Mouse (Mus musculus): ENCODE results near the gene Uckl1. TPM values are rescaled to one million over a fixed set of nuclear protein-coding genes. Genes with fewer than 3 reads are reported as not detected.

Uckl1 gene
- polyA plus RNA-seq, 1 experiment from 2014 or later = 82.5 TPM

DNA sequence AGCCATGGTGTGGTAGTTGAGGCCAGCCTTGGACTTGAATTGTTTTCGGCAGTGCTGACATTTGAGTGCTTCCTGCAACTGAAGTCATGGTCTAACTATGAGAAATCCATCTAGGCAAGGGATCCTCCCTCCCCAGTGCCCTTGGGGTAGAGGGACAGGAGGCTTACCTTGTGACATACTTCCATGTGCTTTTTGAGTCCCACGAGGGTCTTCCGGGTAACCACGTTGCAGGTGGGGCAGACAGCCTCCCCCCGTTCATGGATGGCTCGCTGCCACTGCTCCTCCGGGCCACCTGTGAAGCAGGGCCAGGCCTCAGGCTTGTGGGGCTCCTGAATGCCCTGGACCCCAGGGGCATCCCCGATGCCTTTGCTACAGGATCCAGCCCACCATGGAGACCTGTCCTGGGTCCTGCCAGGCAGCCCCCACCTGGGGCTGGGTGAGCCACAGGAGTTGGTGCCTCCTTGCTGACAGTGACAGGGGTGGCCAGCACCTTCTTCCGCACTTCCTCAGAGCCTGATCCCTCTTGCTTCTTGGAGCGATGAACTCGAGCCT is 3.6 kb upstream of the Uckl1 start:
- Histone ChIP-seq H3K9me3 (no peaks in the 10 kb centered on the region), H3K4me2 (replicated peaks) (no peak overlapping the region), H3K4me1 (replicated peaks) (peaks cover 27% of the 10 kb centered on the region), H3K4me3 (replicated peaks) (no peak overlapping the region), H3K9ac (replicated peaks) (no peak overlapping the region; the same call in 1 of the 2 replicates), H3K27ac (no peak overlapping the region), H3K36me3 (peaks cover 75% of the 10 kb centered on the region), H3K27me3 (no peaks in the 10 kb centered on the region)
- WGBS = 90% methylated on average over 11 of the region's 11 CpGs
- ATAC-seq = no peak

DNA sequence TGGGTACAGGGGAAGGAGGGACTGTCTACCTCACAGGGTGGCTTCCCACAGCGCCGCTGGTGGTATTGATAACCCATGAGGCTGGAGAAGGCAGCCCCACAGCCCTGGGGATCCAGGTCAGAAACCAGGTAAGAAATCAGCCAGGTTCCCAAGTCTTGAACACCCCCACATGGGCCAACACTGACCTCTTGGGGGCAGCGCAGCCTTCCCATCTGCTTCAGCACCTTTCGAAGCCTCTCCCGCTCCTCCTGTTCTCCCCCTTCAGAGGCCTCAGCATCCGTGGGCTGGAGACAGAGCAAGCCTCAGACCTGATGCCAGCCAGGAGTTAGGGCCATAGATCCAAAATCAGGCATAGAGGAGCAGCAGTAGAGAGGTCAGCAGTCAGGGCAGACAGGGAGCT is 3.1 kb upstream of the Uckl1 start:
- no peak for ATAC-seq
- Histone ChIP-seq H3K36me3 (peaks cover 79% of the 10 kb centered on the region), H3K9ac (replicated peaks) (no peak overlapping the region), H3K27me3 (no peaks in the 10 kb centered on the region), H3K4me1 (replicated peaks) (peaks cover 22% of the 10 kb centered on the region), H3K4me3 (replicated peaks) (no peak overlapping the region), H3K4me2 (replicated peaks) (no peak overlapping the region), H3K9me3 (no peaks in the 10 kb centered on the region), H3K27ac (no peak overlapping the region)
- 78% methylated on average over 6 of the region's 6 CpGs for WGBS

- no peak overlapping the region for H3K9ac ChIP-seq (replicated peaks)
- no peaks in the 10 kb centered on the region for H3K9me3 ChIP-seq
- no peak overlapping the region for H3K27ac ChIP-seq
- H3K4me3 ChIP-seq (replicated peaks) = no peak overlapping the region
- ATAC-seq = no peak
- H3K36me3 ChIP-seq = peaks cover 81% of the 10 kb centered on the region
- WGBS = 96% methylated on average over 3 of the region's 3 CpGs
- no peaks in the 10 kb centered on the region for H3K27me3 ChIP-seq
- no peak overlapping the region for H3K4me2 ChIP-seq (replicated peaks)
- peaks cover 23% of the 10 kb centered on the region for H3K4me1 ChIP-seq (replicated peaks)
Observed at GRCm38 (mm10) chr2:181586124-181586523, 1.4 kb upstream of the Uckl1 start.

DNA sequence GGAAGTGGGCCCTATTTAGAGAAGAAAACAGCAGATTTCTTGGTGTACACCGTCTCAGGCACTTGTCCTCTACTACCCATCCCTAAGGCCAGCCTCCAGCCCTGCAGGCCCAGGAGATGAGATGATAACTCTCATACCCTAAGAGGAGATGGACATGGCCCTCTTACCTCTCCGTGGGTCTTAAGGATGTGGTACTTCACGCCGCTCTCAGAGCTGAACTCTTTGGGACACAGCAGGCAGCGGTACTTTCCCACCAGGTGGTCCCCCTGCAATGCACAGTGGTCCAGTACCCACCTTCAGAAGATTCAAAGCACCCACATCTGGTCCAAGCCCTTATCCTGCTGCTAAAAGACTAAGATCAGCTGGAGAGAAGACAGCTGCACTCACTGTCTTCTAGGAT is 814 bp upstream of the Uckl1 start:
- H3K9me3 ChIP-seq = no peaks in the 10 kb centered on the region
- H3K4me1 ChIP-seq (replicated peaks) = peaks cover 23% of the 10 kb centered on the region
- no peak overlapping the region for H3K9ac ChIP-seq (replicated peaks)
- H3K4me2 ChIP-seq (replicated peaks) = no peak overlapping the region
- no peak for ATAC-seq
- WGBS = 91% methylated on average over 5 of the region's 5 CpGs
- no peak overlapping the region for H3K27ac ChIP-seq
- H3K36me3 ChIP-seq = peaks cover 77% of the 10 kb centered on the region
- no peaks in the 10 kb centered on the region for H3K27me3 ChIP-seq
- H3K4me3 ChIP-seq (replicated peaks) = no peak overlapping the region

DNA sequence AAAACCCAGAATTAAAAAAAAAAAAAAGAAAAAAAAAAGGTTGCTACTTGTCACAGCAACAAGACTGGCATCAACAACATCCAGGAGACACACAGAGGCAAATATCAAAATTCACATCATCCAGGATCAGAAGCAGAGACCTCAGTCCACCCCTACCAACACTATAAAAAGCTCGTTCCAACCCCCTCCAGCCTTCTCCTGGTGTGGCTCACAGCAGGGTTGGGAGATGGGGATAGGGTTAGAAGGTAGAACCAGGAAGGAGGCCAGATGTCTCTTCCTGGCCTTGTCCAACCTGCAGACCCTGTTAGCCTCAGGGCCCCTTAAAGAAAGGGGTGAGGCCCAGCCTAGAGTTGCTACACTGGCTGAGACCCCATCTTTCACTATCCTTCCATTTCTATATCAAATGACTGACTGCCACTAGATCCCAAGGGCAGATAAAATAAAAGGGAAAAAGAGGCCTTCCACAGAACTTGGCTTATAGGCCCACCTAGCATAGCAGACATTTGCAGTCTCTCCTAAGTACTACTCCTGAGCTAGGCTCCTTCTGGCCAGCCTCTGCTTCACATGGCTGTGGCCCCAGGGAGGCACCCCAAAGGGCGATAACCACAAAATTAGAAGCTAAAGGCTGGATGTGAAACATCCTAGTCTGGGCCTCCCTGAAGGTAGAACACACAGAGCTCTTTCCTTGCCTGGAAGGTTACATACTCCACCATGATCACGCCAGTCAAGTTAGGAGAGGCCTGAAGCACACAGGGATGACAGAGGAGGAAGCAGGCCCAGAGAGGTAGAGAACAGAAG is 1.0 kb downstream of the Uckl1 start:
- 87% methylated on average over 3 of the region's 3 CpGs for WGBS
- peaks cover 59% of the 10 kb centered on the region for H3K36me3 ChIP-seq

DNA sequence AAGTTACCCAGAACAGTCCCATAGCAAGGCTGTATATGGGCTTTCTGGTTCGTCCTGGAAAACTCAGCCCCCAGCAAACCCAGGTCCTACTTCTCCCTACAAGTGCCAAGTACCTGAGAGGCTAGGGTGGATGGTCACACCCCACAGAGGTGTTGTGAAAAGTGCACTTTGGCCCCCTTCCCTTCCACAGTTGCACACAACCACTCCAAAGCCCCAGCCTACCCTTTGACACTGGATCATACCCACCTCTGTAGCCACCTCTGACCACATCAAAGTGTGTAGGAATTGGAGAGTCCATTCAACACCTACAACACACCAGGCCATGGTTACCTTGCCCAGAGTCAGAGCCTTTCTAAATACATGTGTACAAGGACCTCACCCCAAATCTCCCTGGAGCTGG is 1.8 kb downstream of the Uckl1 start:
- H3K4me3 ChIP-seq (replicated peaks) = no peak overlapping the region
- H3K4me2 ChIP-seq (replicated peaks) = no peak overlapping the region
- no peaks in the 10 kb centered on the region for H3K9me3 ChIP-seq
- peaks cover 40% of the 10 kb centered on the region for H3K4me1 ChIP-seq (replicated peaks)
- peaks cover 51% of the 10 kb centered on the region for H3K36me3 ChIP-seq
- no peak overlapping the region for H3K27ac ChIP-seq
- WGBS = 100% methylated on average over 1 of the region's 1 CpGs
- no peak for ATAC-seq
- H3K9ac ChIP-seq (replicated peaks) = no peak overlapping the region
- no peaks in the 10 kb centered on the region for H3K27me3 ChIP-seq

More for the DNA sequence above, 1.0 kb downstream of the Uckl1 start:
- Histone ChIP-seq H3K4me1 (replicated peaks) (peaks cover 33% of the 10 kb centered on the region), H3K27ac (no peak overlapping the region), H3K9me3 (no peaks in the 10 kb centered on the region), H3K4me3 (replicated peaks) (no peak overlapping the region), H3K9ac (replicated peaks) (no peak overlapping the region), H3K27me3 (no peaks in the 10 kb centered on the region), H3K4me2 (replicated peaks) (no peak overlapping the region)
- ATAC-seq = no peak

DNA sequence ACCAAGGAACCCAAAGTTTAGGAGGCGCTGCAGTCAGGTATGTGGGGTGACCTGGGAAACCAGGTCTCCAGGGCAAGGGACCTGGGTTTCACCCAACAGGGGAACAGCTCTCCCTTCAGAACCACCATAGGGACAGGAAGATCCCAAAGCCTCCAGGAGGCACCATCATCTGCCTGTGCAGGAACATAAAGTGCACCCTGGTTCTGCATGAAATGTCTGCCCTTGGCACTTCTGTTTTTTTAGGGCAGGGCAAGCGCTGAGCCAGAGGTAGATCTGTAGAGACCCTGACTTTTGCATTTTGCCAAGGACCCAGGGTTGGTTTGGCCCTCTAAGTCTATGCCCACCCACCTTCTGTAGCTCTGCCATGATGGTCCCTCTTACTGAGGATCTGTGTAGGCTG is 2.3 kb downstream of the Uckl1 start:
- Histone ChIP-seq H3K27me3 (no peaks in the 10 kb centered on the region), H3K36me3 (peaks cover 46% of the 10 kb centered on the region), H3K4me1 (replicated peaks) (peaks cover 45% of the 10 kb centered on the region), H3K9ac (replicated peaks) (no peak overlapping the region; the same call in 1 of the 2 replicates), H3K27ac (no peak overlapping the region), H3K4me2 (replicated peaks) (peak overlapping the region; percentile 91), H3K4me3 (replicated peaks) (peak overlapping the region; percentile 73), H3K9me3 (no peaks in the 10 kb centered on the region)
- ATAC-seq = 0 out of 2 replicates have a peak, but pooled peaks have one; percentile 5
- WGBS = 91% methylated on average over 2 of the region's 2 CpGs

DNA sequence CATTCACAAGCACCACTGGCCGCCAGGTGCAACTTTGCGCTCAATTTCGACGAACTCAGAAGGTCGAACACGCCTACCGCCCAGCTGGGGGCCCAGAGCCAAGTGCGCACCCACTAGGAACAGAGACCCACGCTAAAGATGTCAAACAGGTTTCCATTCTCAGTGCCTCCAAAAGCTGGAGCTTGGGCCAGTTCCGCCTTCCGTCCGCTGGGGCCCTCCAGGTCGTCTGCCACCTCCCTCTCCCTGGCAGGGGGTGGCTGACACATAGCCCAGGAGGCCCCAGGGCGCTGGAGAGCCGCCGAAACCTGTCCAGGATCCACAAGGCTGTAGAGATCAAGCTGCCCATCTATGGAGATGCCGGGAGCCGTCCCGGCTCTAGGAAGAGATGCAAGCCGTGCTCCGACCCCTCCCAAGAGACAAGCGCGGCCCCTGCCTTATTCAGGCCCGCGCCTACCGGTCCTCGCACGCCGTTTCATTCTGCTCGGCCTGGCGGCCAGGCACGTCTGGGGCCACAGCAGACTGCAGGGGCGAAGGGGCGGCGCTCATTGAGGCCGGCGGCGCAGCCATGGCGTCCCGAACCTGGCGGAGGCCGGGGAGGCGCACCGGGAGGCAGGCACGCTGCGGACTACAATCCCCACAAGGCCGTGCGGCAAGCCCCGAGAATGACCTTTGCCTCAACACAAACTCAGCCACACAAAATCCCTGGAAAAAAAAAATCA is 3.1 kb downstream of the Uckl1 start:
- H3K27me3 ChIP-seq = no peaks in the 10 kb centered on the region

DNA sequence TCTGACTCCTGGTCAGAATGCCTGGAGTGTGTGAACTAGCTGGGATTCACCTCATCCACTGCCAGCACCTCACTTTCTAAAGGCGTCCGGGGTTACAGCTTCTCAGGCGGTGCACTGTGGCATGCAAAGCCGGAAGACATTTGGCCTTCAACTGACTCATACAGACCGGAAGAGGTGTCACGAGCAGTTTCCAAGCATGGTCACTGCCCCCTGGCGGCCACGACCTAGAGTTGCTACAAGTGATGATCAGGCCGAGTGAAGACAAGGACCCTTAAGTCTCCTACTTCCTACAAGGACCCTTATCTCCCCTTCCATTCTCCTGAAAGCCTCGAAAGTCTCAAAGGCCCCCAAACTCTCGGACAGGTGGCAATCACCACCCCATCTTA is 3.7 kb downstream of the Uckl1 start:
- Histone ChIP-seq H3K4me1 (replicated peaks) (peaks cover 49% of the 10 kb centered on the region), H3K27me3 (no peaks in the 10 kb centered on the region), H3K4me3 (replicated peaks) (peak overlapping the region; percentile 73), H3K9me3 (no peaks in the 10 kb centered on the region), H3K27ac (peak overlapping the region; percentile 94), H3K4me2 (replicated peaks) (peak overlapping the region; percentile 91), H3K36me3 (peaks cover 33% of the 10 kb centered on the region), H3K9ac (replicated peaks) (peak overlapping the region; percentile 93)
- WGBS = 0% methylated on average over 11 of the region's 11 CpGs
- peak; percentile 77 for ATAC-seq

More for the DNA sequence above, 3.1 kb downstream of the Uckl1 start:
- H3K36me3 ChIP-seq = peaks cover 38% of the 10 kb centered on the region
- peak overlapping the region; percentile 94 for H3K27ac ChIP-seq
- peak overlapping the region; percentile 73 for H3K4me3 ChIP-seq (replicated peaks)
- peak overlapping the region; percentile 91 for H3K4me2 ChIP-seq (replicated peaks)
- no peaks in the 10 kb centered on the region for H3K9me3 ChIP-seq
- peak; percentile 83 for ATAC-seq
- under 1% methylated on average over 49 of the region's 49 CpGs for WGBS
- H3K9ac ChIP-seq (replicated peaks) = peak overlapping the region; percentile 93
- H3K4me1 ChIP-seq (replicated peaks) = peaks cover 49% of the 10 kb centered on the region

DNA sequence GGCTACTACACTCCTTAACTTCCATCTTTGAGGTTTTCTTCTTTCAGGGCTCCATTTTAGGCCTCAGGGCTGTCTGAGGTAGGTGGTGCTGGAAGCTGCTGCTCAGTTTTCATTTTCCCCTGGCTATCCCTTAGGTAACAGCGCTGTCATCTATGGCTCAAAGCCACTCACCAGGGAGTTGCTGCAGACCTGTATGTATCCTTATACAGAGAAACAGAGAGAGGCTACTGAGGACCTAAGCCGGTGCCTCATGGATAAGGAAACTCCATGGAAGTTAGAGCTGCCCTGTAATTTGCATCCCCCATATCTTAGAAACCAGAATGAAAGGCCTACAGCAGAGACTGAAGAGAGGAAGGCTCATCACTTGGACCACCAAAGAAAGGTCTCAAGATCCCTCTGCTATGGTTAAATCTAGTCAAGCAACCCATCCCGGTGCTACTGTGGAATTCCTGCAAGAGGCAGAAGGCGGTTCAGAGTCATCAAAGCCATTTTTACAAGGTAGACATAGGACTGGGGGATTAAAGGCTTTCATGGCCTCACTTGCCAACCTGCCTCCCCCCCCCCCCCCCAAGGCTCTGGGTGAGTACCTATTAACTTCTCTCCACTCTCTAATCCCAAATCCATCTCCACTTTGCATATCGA is 4.4 kb downstream of the Uckl1 start:
- Histone ChIP-seq H3K9me3 (no peaks in the 10 kb centered on the region), H3K27me3 (no peaks in the 10 kb centered on the region), H3K27ac (peak overlapping the region; percentile 94; the same call in 1 of the 2 replicates), H3K4me3 (replicated peaks) (peak overlapping the region; percentile 73), H3K4me2 (replicated peaks) (peak overlapping the region; percentile 91), H3K4me1 (replicated peaks) (peaks cover 49% of the 10 kb centered on the region), H3K9ac (replicated peaks) (peak overlapping the region; percentile 93; the same call in 1 of the 2 replicates), H3K36me3 (peaks cover 25% of the 10 kb centered on the region)
- ATAC-seq = no peak
- 87% methylated on average over 5 of the region's 5 CpGs for WGBS

- Histone ChIP-seq H3K36me3 (peaks cover 22% of the 10 kb centered on the region), H3K4me3 (replicated peaks) (no peak overlapping the region), H3K4me1 (replicated peaks) (peaks cover 49% of the 10 kb centered on the region), H3K9me3 (no peaks in the 10 kb centered on the region), H3K9ac (replicated peaks) (no peak overlapping the region), H3K4me2 (replicated peaks) (no peak overlapping the region; the same call in 1 of the 2 replicates), H3K27me3 (no peaks in the 10 kb centered on the region), H3K27ac (no peak overlapping the region; the same call in 1 of the 2 replicates)
- ATAC-seq = no peak
- WGBS = 92% methylated on average over 1 of the region's 1 CpGs
Observed at GRCm38 (mm10) chr2:181579681-181580080, 5.0 kb downstream of the Uckl1 start.

Data from midbrain, embryonic 13.5 days (tissue).